Comparison of ENCODE assay signal across 8 mouse cellular contexts in genomic region chr9:77406906-77407305, GRCm38 (mm10). TPM values are rescaled to one million over a fixed set of nuclear protein-coding genes. Genes with fewer than 3 reads are reported as not detected.
DNase-seq lines count a peak whose midpoint lies in the region; ATAC-seq and TF ChIP-seq lines count a peak whose summit lies in the region.

No protein-coding gene starts in this region.

- no peak overlapping the region for H3K4me2 ChIP-seq in hindbrain, embryonic 11.5 days (replicated peaks; ENCODE audit: low read depth, low read length)
- H3K4me2 ChIP-seq in hindbrain, embryonic 13.5 days = no peak overlapping the region
- H3K4me2 ChIP-seq in midbrain, embryonic 14.5 days (ENCODE audit: low read length) = no peak overlapping the region

- no peaks in the 10 kb centered on the region for H3K4me1 ChIP-seq in hindbrain, embryonic 11.5 days (replicated peaks; ENCODE audit: control insufficient read depth, insufficient read depth, low read length)
- no peaks in the 10 kb centered on the region for H3K4me1 ChIP-seq in hindbrain, embryonic 13.5 days (replicated peaks)
- no peaks in the 10 kb centered on the region for H3K4me1 ChIP-seq in ES-E14 (ENCODE audit: control insufficient read depth in 2 of 2, insufficient read depth in 2 of 2, low read length in 2 of 2, poor library complexity in 1 of 2)
- peaks cover 4% of the 10 kb centered on the region; the same call in 1 of the 2 replicates for H3K4me1 ChIP-seq in midbrain, embryonic 14.5 days (ENCODE audit: control insufficient read depth, insufficient read depth, low read length)

- 63% methylated on average over 7 of the region's 7 CpGs for WGBS in hindbrain, embryonic 11.5 days
- 60% methylated on average over 7 of the region's 7 CpGs for WGBS in hindbrain, embryonic 13.5 days
- 63% methylated on average over 7 of the region's 7 CpGs for WGBS in midbrain, embryonic 14.5 days

- TF ChIP-seq POLR2A in brain, embryonic 14.5 days (IDR thresholded peaks at IDR 0.05; ENCODE audit: borderline replicate concordance, extremely low read depth, insufficient read depth, insufficient read length, poor library complexity, severe bottlenecking) = no peak

- TF ChIP-seq CTCF in brain, embryonic 14.5 days (IDR thresholded peaks at IDR 0.05; ENCODE audit: borderline replicate concordance, extremely low read depth, insufficient read depth, insufficient read length) = peak; percentile 37; the same call in 1 of the 2 replicates

- no peak overlapping the region for H3K9ac ChIP-seq in hindbrain, embryonic 11.5 days (ENCODE audit: low read depth, low read length)
- H3K9ac ChIP-seq in hindbrain, embryonic 13.5 days = no peak overlapping the region
- no peak overlapping the region for H3K9ac ChIP-seq in ES-E14 (ENCODE audit: insufficient read depth, low read depth, low read length, poor library complexity, severe bottlenecking)
- no peak overlapping the region for H3K9ac ChIP-seq in midbrain, embryonic 14.5 days (replicated peaks; ENCODE audit: low read length)

- no peak overlapping the region for H3K4me3 ChIP-seq in hindbrain, embryonic 11.5 days (ENCODE audit: low read depth, low read length)
- H3K4me3 ChIP-seq in hindbrain, embryonic 13.5 days = no peak overlapping the region
- H3K4me3 ChIP-seq in ES-E14 (ENCODE audit: insufficient read depth in 1 of 2, low read depth in 1 of 2, low read length in 2 of 2, poor library complexity in 1 of 2, severe bottlenecking in 1 of 2) = no peak overlapping the region
- H3K4me3 ChIP-seq in midbrain, embryonic 14.5 days (replicated peaks; ENCODE audit: low read depth, low read length) = no peak overlapping the region

- no peaks in the 10 kb centered on the region for H3K9me3 ChIP-seq in hindbrain, embryonic 11.5 days (ENCODE audit: control insufficient read depth, low read length)
- H3K9me3 ChIP-seq in hindbrain, embryonic 13.5 days = no peaks in the 10 kb centered on the region
- H3K9me3 ChIP-seq in ES-E14 (ENCODE audit: control insufficient read depth, insufficient read depth, low read depth, low read length) = no peaks in the 10 kb centered on the region
- no peaks in the 10 kb centered on the region for H3K9me3 ChIP-seq in midbrain, embryonic 14.5 days (ENCODE audit: control insufficient read depth, low read length)

- no peak for ATAC-seq in hindbrain, embryonic 11.5 days (ENCODE audit: low FRiP score)
- ATAC-seq in hindbrain, embryonic 13.5 days (ENCODE audit: low FRiP score) = no peak
- ATAC-seq in midbrain, embryonic 14.5 days (ENCODE audit: low FRiP score, low TSS enrichment) = no peak

- in situ Hi-C loops in ES-E14 (cut with MboI; ENCODE audit: low sequenced_read_pairs in 2 of 2, unreplicated experiment in 2 of 2) = no loop called here

- no peaks in the 10 kb centered on the region for H3K36me3 ChIP-seq in hindbrain, embryonic 11.5 days (ENCODE audit: control insufficient read depth, insufficient read depth, low read length)
- no peaks in the 10 kb centered on the region for H3K36me3 ChIP-seq in hindbrain, embryonic 13.5 days
- no peaks in the 10 kb centered on the region for H3K36me3 ChIP-seq in ES-E14 (ENCODE audit: control insufficient read depth, insufficient read depth, low read length, poor library complexity, severe bottlenecking)
- no peaks in the 10 kb centered on the region for H3K36me3 ChIP-seq in midbrain, embryonic 14.5 days (ENCODE audit: control insufficient read depth, insufficient read depth, low read length)

- DNase-seq in hindbrain, embryonic 11.5 days (ENCODE audit: low spot score) = peak; percentile 57
- peak; percentile 51 for DNase-seq in ES-E14 (ENCODE audit: low read depth, low spot score)
- DNase-seq in brain, embryonic 14.5 days (ENCODE audit: low read depth) = peak; percentile 55
- peak; percentile 68 to 70 for DNase-seq in kidney, postnatal 25 days
- DNase-seq in midbrain, embryonic 14.5 days = peak; percentile 51
- DNase-seq in frontal cortex, postnatal 36 days (ENCODE audit: low spot score in 2 of 2) = no peak
- no peak for DNase-seq in ovary, adult 18-20 months (ENCODE audit: low spot score)

- no peaks in the 10 kb centered on the region for H3K27me3 ChIP-seq in hindbrain, embryonic 11.5 days (ENCODE audit: control insufficient read depth, insufficient read depth, low read length)
- no peaks in the 10 kb centered on the region for H3K27me3 ChIP-seq in hindbrain, embryonic 13.5 days
- no peaks in the 10 kb centered on the region for H3K27me3 ChIP-seq in midbrain, embryonic 14.5 days (ENCODE audit: control insufficient read depth, insufficient read depth, low read length)

- H3K27ac ChIP-seq in hindbrain, embryonic 11.5 days (ENCODE audit: low read depth, low read length) = no peak overlapping the region
- no peak overlapping the region for H3K27ac ChIP-seq in hindbrain, embryonic 13.5 days
- no peak overlapping the region for H3K27ac ChIP-seq in ES-E14 (ENCODE audit: insufficient read depth, low read depth, low read length, poor library complexity, severe bottlenecking)
- no peak overlapping the region for H3K27ac ChIP-seq in midbrain, embryonic 14.5 days (replicated peaks; ENCODE audit: low read depth, low read length)

TF ChIP-seq in ES-E14, 5 proteins besides CTCF, POLR2A, EP300 and RAD21:
- TF ChIP-seq MAFK (IDR thresholded peaks at IDR 0.05; ENCODE audit: insufficient read depth, low read depth, low read length) = no peak
- TF ChIP-seq ZC3H11A (IDR thresholded peaks at IDR 0.05; ENCODE audit: borderline replicate concordance, low read depth, low read length) = peak; percentile 40; the same call in 1 of the 2 replicates

RNA-seq across cellular contexts. Expression of gene Mlip, which starts 54.1 kb away (rescaled TPM):
- 0.48 TPM in 1 of 2 replicates, not detected in the other for polyA plus RNA-seq in hindbrain, embryonic 11.5 days (2014; fragmentation: Nextera tagmentation; extraction: Ambion mirVana)
- polyA plus RNA-seq in hindbrain, embryonic 13.5 days (2015; fragmentation: Nextera tagmentation; extraction: Ambion mirVana) = 0.99 and 1.2 TPM in 2 replicates
- not detected in 2 replicates for total RNA-seq in ES-E14 (2012; rRNA removed)
- polyA plus RNA-seq in brain, embryonic 14.5 days (2012; rRNA removed) = 1.4 and 1.8 TPM in 2 replicates
- polyA plus RNA-seq in midbrain, embryonic 14.5 days (2014; fragmentation: Nextera tagmentation; extraction: Ambion mirVana) = 0.83 and 1.4 TPM in 2 replicates

Comparison
In these comparisons a context has a peak if more than half of its experiments do, and no peak if none do; other contexts are left out.
1. DNase-seq: peak in hindbrain, embryonic 11.5 days (single experiment), ES-E14 (single experiment), brain, embryonic 14.5 days (single experiment), kidney, postnatal 25 days (2 of 2) and midbrain, embryonic 14.5 days (single experiment); none in frontal cortex, postnatal 36 days (0 of 2) and ovary, adult 18-20 months (single experiment).